Mouse (Mus musculus): Measurements from ENCODE around the gene Akp3.

Gene Akp3

DNA sequence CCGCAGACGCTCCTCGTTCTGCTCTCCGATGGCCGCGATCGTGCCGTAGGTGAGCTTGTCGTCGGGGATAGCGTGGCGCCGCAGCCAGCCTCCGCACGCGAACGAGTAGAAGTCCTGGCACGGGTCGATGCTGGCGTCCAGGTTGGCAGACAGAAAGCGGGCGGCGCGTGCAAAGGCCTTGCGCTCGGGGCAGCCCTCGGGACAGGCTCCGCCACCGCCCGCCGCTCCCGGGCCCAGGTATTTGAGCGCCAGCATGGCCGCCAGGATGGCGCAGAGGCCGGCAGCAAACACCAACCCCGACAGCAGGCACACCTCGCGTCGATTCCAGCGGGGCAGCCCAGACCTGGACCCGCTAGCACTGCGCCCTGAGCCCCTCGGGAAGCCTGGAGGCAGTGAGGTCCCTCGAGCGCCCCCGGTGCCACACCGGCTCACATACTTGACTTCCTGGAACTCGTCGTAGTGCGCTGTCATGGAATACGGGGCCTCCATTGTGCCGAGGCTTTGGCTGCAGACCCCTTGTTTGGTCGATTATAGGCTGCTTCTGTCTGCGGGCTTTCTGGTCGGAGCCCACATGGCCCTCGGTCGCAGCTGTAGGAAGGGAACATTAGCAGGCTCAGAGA lies 29.8 kb downstream of the Akp3 start:
- no peak for DNase-seq (ENCODE audit: low spot score)

DNA sequence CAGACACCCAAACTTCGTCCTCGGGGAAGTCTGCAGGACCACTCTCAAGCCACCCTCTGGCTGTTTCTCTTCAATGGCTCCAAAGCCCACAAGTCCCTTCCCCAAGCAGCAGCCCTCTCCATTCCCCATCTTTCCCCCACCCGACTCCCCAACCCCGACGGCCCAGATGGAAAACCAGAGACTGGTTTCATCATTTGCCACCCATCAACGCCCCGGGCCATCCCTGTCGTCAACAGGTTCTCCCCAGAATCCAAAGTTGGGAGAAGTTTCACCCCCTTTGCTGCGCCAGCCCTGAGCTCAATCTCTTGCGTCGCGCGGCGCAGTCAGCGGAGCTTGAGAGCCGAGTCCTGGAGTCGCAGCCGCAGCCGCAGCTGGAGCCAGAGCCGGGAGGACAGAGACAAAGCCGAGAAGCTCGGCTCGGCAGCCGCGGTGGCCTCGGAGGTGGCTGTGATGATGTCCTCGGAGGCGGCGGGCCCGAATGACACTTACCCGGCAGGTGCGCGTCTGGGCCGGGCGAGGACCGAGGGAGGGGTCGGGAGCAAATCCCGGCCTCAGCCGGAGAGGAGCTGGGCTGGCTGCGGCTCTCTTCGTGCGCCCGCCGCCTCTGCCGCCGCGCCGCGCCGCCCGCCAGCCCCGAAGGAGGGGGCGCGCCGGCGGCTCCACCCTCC lies 30.9 kb downstream of the Akp3 start:
- no peak for DNase-seq (ENCODE audit: low spot score)

DNA sequence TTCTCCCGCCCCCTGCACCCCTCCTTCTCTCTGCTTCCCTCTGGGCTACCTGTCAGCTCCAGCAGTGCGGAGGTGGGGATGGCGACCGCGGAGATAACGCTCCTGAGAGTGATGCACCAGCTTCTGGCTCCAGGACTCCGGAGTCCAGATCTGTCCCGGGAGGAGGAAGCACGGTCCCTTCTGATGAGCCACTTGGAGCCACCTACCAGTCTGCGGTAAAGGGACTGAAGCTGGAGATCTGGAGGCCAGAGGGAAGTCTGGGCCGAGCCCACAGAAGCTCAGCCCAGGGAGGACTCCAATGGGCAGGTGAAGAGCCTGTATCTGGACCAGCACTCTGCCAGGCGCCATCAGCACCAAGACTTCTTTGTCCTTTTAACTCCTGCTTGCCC lies 31.4 kb downstream of the Akp3 start, which contains the start of gene Ecel1:
Ecel1 (minus strand) TSS at position 323 of the 389 bp plus-strand sequence.
- DNase-seq (ENCODE audit: low spot score), result no peak

DNA sequence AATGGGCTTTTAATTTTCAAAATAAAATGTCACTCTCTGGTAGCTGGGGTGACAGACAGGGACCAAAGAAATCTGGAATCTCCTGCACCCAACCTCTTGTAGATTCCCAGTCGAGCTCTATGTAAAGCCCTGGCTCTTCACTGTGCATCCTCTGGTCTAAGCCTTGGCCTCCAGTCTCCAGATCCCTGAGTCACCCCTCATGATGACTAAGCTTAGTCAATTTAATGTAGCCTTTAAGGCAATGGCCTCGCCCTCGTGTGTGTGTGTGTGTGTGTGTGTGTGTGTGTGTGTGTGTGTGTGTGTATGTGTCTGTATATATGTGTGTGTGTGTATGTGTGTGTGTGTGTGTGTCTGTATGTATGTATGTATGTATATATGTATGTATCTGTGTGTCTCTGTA lies 34.6 kb downstream of the Akp3 start:
- no peak for DNase-seq (ENCODE audit: low spot score)

DNA sequence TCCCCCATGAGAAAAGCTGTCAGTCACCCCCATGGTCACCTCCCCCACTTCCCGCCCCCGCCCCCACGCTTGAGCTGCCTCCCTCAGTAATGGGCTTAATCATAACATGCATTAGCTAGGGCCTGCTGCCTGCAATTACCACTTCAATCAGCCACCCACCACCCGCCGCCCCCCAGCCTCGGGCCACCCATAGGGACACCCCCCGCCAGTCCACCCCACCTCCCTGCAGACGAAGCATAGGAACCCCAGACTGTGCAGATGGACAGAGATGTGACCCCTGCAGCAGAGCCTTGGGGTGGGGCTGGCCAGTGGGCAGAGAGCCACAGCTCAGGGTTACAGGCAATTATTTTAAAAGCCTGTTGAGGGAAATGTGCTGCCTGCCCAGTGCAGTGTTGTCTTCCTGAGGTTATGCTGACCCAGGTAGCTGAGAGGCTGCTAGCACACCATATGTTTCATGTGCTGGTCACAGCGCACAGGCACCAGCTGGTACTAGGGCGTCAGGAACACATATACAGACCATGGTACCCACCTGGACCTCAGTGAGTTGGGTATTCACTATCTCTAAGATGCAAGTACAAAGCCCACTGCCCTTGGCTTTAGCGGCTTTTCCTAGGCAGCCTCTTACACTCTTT lies 39.5 kb downstream of the Akp3 start:
- DNase-seq (ENCODE audit: low spot score), result no peak

DNA sequence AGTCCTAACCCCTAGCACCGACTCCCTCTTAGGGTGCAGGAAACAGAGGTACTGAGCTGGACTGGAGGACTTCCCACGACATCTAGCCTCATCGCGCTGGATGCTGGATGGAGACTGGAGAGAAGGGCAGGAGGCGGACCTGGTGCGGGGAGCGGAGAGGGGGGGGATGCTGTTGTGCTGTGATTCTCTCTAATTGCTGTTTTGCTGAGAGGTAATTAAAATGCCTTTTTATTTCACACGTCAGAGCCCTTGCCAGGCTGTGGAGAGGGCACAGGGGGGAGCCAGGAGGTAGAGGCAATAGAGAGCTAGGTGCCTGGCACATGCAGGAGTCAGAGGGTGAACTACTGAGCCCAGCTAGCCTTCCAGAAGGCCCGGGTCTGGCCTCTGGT lies 40.0 kb downstream of the Akp3 start:
- DNase-seq (ENCODE audit: low spot score), result no peak

DNA sequence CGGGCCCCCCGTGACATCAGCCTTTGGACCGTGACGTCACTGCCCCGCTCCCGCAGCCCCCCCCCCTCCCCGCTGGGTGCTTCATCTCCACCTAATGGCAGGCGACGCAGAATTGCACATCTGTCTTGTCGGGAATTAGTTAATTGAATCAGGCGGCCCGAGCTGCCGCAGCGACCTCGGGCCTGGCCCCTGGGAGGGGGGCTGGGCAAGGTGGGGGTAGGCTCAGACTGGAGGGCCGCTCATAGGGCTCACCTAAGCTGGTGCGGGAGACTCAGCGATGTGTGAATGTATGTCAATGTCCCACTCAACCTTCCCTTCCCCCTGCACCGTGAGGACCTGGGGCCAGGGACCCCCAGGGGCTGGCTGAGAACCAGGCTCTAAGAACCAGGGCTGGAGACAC lies 45.7 kb downstream of the Akp3 start:
- no peak for DNase-seq (ENCODE audit: low spot score)

DNA sequence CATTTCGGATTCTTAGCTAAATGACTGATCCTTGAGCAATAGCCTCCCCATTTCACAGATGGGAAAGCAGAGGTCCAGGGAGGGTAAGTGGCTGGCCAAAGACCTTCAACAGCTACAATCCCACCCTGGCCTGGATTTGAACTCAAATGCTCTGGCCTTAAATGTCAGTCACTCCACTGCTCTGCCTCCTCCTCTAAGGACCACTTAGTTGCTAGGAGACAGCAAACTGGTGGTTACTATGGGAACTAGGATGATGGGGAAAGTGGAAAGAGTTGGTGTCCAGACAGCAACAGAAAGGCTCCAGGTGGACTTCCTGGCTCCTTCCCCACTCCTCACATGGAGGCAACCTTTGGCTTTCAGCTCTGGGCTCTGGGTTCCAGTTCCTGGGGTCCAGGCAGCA lies 46.5 kb downstream of the Akp3 start:
- DNase-seq (ENCODE audit: low spot score), result no peak

DNA sequence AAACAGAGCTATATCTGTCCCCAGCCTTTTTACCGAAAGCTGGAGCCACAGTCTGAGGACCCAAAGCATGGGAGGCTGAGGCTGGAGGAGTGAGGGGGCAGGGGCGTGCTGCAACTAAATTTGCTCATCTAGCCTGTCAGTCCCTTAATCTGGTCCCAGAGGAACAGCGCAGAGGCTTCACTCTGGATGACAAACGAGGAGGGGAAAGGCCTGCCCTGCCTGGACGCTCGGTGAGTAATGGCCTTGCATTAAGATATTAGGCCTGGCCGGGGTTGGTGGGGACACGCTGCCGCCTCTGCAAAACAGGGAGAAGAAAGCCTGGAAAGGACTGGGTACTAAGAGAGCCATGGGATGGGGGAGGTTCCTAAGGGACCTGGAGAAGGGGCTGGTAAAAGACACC lies 47.5 kb downstream of the Akp3 start:
- DNase-seq (ENCODE audit: low spot score), result no peak

DNA sequence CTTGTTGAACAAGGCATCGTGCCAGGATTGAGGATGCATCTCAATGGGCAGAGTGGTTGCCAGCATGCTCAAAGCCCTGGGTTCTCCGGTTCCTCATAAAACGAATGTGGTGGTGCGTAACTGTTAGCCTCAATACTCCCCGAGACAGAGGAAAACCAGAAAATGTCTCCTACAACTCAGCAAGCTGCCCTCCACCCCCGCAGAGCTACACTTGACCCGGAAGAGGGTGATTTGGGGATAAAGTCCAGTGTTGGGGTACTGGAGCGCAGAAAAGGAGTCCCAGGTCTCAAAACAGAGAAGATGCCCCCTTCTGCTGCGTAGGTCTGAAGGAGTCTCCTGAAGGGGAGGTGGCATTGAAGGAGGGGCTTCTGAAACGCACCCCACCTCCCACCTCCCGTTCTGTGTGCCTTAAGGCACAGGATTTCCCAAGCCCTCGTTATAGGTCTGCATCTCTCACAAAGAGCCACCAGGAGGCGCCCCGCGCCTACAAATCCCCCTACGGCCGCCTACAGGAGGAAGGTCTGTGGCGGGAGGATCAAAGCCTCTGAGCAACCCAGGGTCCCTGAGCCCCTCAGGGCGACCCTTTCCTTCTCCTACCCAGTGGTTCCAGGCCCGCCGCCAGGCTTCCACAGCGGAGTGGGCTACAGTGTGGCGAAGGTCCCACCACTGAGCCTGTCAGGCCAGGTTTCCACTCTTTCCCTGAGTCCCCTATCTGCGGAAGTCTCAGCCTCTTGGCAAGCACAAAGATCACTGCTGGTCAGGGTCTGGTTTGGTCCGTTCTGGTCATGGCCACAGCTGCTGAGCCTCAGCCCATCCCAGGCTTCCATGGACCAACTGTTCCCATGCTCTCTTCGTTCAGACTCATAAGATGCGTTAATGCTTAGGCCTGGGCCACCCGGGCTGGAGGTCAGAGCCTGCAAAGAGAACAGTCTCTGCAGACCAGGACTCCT lies 49.5 kb downstream of the Akp3 start:
- no peak for DNase-seq (ENCODE audit: low spot score)

DNA sequence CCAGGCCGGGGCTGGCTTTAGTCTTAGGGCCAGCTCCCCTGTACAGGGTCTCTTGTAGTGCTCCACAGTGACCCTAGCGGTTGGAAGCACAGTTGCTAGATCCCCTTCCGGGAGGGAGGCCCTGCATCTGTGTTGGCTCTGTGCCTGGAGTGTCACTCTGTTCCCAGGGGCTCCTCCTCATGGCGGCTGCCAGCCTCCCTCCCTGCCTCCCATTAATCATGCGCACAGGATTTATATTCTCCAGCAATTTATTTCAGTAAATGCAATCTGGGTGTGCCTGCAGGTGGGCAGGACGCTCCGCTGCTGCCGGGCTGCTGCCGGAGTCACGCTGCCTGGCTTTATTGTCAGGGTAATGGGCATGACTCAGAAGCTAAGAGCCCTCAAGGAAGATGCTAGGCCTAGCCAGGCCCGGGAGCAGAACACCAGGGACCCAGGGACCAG lies 51.1 kb downstream of the Akp3 start:
- no peak for DNase-seq (ENCODE audit: low spot score)
